Mouse (Mus musculus): ENCODE data around the gene Chd5. TPM values are rescaled to one million over a fixed set of nuclear protein-coding genes. Genes with fewer than 3 reads are reported as not detected.

The Chd5 gene
- polyA plus RNA-seq, 1 experiment from 2014 or later, result 0.03 TPM

- H3K4me3 ChIP-seq (ENCODE audit: low read length), result no peak overlapping the region
- ATAC-seq (ENCODE audit: low FRiP score, low TSS enrichment), result no peak
- no peaks in the 10 kb centered on the region for H3K36me3 ChIP-seq (ENCODE audit: control insufficient read depth, insufficient read depth, low read length)
- no peak overlapping the region for H3K27ac ChIP-seq (ENCODE audit: low read depth, low read length)
- no peak overlapping the region for H3K4me2 ChIP-seq (replicated peaks; ENCODE audit: low read depth, low read length)
- no peaks in the 10 kb centered on the region for H3K27me3 ChIP-seq (ENCODE audit: control insufficient read depth, insufficient read depth, low read length)
- WGBS, result 75% methylated on average over 6 of the region's 6 CpGs
- no peak overlapping the region for H3K9ac ChIP-seq (ENCODE audit: low read depth, low read length)
- H3K9me3 ChIP-seq (ENCODE audit: control insufficient read depth, low read length), result no peaks in the 10 kb centered on the region
- H3K4me1 ChIP-seq (ENCODE audit: control insufficient read depth, insufficient read depth, low read length), result no peaks in the 10 kb centered on the region
These were observed 66.7 kb downstream of the Chd5 start for GRCm38 (mm10) chr4:152405143-152405542.

GRCm38 (mm10) chr4:152405671-152406201 is 67.3 kb downstream of the Chd5 start:
- Histone ChIP-seq H3K27ac (ENCODE audit: low read depth, low read length) (no peak overlapping the region), H3K4me1 (ENCODE audit: control insufficient read depth, insufficient read depth, low read length) (no peaks in the 10 kb centered on the region), H3K4me3 (ENCODE audit: low read length) (no peak overlapping the region), H3K36me3 (ENCODE audit: control insufficient read depth, insufficient read depth, low read length) (no peaks in the 10 kb centered on the region), H3K4me2 (replicated peaks; ENCODE audit: low read depth, low read length) (no peak overlapping the region), H3K27me3 (ENCODE audit: control insufficient read depth, insufficient read depth, low read length) (no peaks in the 10 kb centered on the region), H3K9me3 (ENCODE audit: control insufficient read depth, low read length) (no peaks in the 10 kb centered on the region), H3K9ac (ENCODE audit: low read depth, low read length) (0 out of 2 replicates have a peak overlapping the region, but pooled peaks have one; percentile 7)
- ATAC-seq (ENCODE audit: low FRiP score, low TSS enrichment), result no peak
- 75% methylated on average over 7 of the region's 7 CpGs for WGBS

- WGBS, result 84% methylated on average over 8 of the region's 8 CpGs
- Histone ChIP-seq H3K4me1 (ENCODE audit: control insufficient read depth, insufficient read depth, low read length) (no peaks in the 10 kb centered on the region), H3K27ac (ENCODE audit: low read depth, low read length) (no peak overlapping the region), H3K4me3 (ENCODE audit: low read length) (no peak overlapping the region), H3K4me2 (replicated peaks; ENCODE audit: low read depth, low read length) (no peak overlapping the region), H3K36me3 (ENCODE audit: control insufficient read depth, insufficient read depth, low read length) (no peaks in the 10 kb centered on the region), H3K27me3 (ENCODE audit: control insufficient read depth, insufficient read depth, low read length) (no peaks in the 10 kb centered on the region), H3K9ac (ENCODE audit: low read depth, low read length) (no peak overlapping the region), H3K9me3 (ENCODE audit: control insufficient read depth, low read length) (no peaks in the 10 kb centered on the region)
- no peak for ATAC-seq (ENCODE audit: low FRiP score, low TSS enrichment)
These were observed 68.1 kb downstream of the Chd5 start for GRCm38 (mm10) chr4:152406531-152406930.

GRCm38 (mm10) chr4:152410961-152411360 is 72.5 kb downstream of the Chd5 start:
- Histone ChIP-seq H3K9ac (ENCODE audit: low read depth, low read length) (no peak overlapping the region), H3K4me3 (ENCODE audit: low read length) (no peak overlapping the region), H3K27me3 (ENCODE audit: control insufficient read depth, insufficient read depth, low read length) (no peaks in the 10 kb centered on the region), H3K36me3 (ENCODE audit: control insufficient read depth, insufficient read depth, low read length) (no peaks in the 10 kb centered on the region), H3K4me2 (replicated peaks; ENCODE audit: low read depth, low read length) (no peak overlapping the region), H3K27ac (ENCODE audit: low read depth, low read length) (no peak overlapping the region), H3K9me3 (ENCODE audit: control insufficient read depth, low read length) (no peaks in the 10 kb centered on the region), H3K4me1 (ENCODE audit: control insufficient read depth, insufficient read depth, low read length) (no peaks in the 10 kb centered on the region)
- no peak for ATAC-seq (ENCODE audit: low FRiP score, low TSS enrichment)
- 60% methylated on average over 13 of the region's 13 CpGs for WGBS

GRCm38 (mm10) chr4:152412524-152413080 is 74.2 kb downstream of the Chd5 start:
- no peak overlapping the region for H3K4me2 ChIP-seq (replicated peaks; ENCODE audit: low read depth, low read length)
- no peaks in the 10 kb centered on the region for H3K36me3 ChIP-seq (ENCODE audit: control insufficient read depth, insufficient read depth, low read length)
- no peak overlapping the region for H3K4me3 ChIP-seq (ENCODE audit: low read length)
- ATAC-seq (ENCODE audit: low FRiP score, low TSS enrichment), result no peak
- no peaks in the 10 kb centered on the region for H3K4me1 ChIP-seq (ENCODE audit: control insufficient read depth, insufficient read depth, low read length)
- H3K9me3 ChIP-seq (ENCODE audit: control insufficient read depth, low read length), result no peaks in the 10 kb centered on the region
- no peak overlapping the region for H3K27ac ChIP-seq (ENCODE audit: low read depth, low read length)
- H3K9ac ChIP-seq (ENCODE audit: low read depth, low read length), result no peak overlapping the region
- 85% methylated on average over 3 of the region's 3 CpGs for WGBS
- no peaks in the 10 kb centered on the region for H3K27me3 ChIP-seq (ENCODE audit: control insufficient read depth, insufficient read depth, low read length)

- Histone ChIP-seq H3K27ac (ENCODE audit: low read depth, low read length) (no peak overlapping the region), H3K4me2 (replicated peaks; ENCODE audit: low read depth, low read length) (peak overlapping the region; percentile 3), H3K4me1 (ENCODE audit: control insufficient read depth, insufficient read depth, low read length) (peaks cover 4% of the 10 kb centered on the region; the same call in 1 of the 2 replicates), H3K27me3 (ENCODE audit: control insufficient read depth, insufficient read depth, low read length) (no peaks in the 10 kb centered on the region), H3K9me3 (ENCODE audit: control insufficient read depth, low read length) (no peaks in the 10 kb centered on the region), H3K9ac (ENCODE audit: low read depth, low read length) (no peak overlapping the region), H3K36me3 (ENCODE audit: control insufficient read depth, insufficient read depth, low read length) (no peaks in the 10 kb centered on the region), H3K4me3 (ENCODE audit: low read length) (peak overlapping the region; percentile 8)
- WGBS, result 15% methylated on average over 28 of the region's 28 CpGs
- ATAC-seq (ENCODE audit: low FRiP score, low TSS enrichment), result peak; percentile 85
These were observed 80.0 kb downstream of the Chd5 start for GRCm38 (mm10) chr4:152418229-152419060.

GRCm38 (mm10) chr4:152423576-152423975 is 85.1 kb downstream of the Chd5 start:
- 77% methylated on average over 6 of the region's 6 CpGs for WGBS
- ATAC-seq (ENCODE audit: low FRiP score, low TSS enrichment), result no peak
- Histone ChIP-seq H3K27me3 (ENCODE audit: control insufficient read depth, insufficient read depth, low read length) (no peaks in the 10 kb centered on the region), H3K4me2 (replicated peaks; ENCODE audit: low read depth, low read length) (no peak overlapping the region), H3K27ac (ENCODE audit: low read depth, low read length) (no peak overlapping the region), H3K9me3 (ENCODE audit: control insufficient read depth, low read length) (no peaks in the 10 kb centered on the region), H3K9ac (ENCODE audit: low read depth, low read length) (no peak overlapping the region), H3K4me1 (ENCODE audit: control insufficient read depth, insufficient read depth, low read length) (0 out of 2 replicates have a peak, but pooled peaks cover 4% of the 10 kb centered on the region), H3K36me3 (ENCODE audit: control insufficient read depth, insufficient read depth, low read length) (no peaks in the 10 kb centered on the region), H3K4me3 (ENCODE audit: low read length) (no peak overlapping the region)

GRCm38 (mm10) chr4:152424341-152424740 is 85.9 kb downstream of the Chd5 start:
- Histone ChIP-seq H3K4me2 (replicated peaks; ENCODE audit: low read depth, low read length) (no peak overlapping the region), H3K27ac (ENCODE audit: low read depth, low read length) (no peak overlapping the region), H3K9me3 (ENCODE audit: control insufficient read depth, low read length) (no peaks in the 10 kb centered on the region), H3K36me3 (ENCODE audit: control insufficient read depth, insufficient read depth, low read length) (no peaks in the 10 kb centered on the region), H3K27me3 (ENCODE audit: control insufficient read depth, insufficient read depth, low read length) (no peaks in the 10 kb centered on the region), H3K9ac (ENCODE audit: low read depth, low read length) (no peak overlapping the region), H3K4me3 (ENCODE audit: low read length) (no peak overlapping the region), H3K4me1 (ENCODE audit: control insufficient read depth, insufficient read depth, low read length) (no peaks in the 10 kb centered on the region)
- WGBS, result 31% methylated on average over 4 of the region's 4 CpGs
- ATAC-seq (ENCODE audit: low FRiP score, low TSS enrichment), result no peak

- Histone ChIP-seq H3K36me3 (ENCODE audit: control insufficient read depth, insufficient read depth, low read length) (no peaks in the 10 kb centered on the region), H3K9me3 (ENCODE audit: control insufficient read depth, low read length) (no peaks in the 10 kb centered on the region), H3K9ac (ENCODE audit: low read depth, low read length) (no peak overlapping the region), H3K4me3 (ENCODE audit: low read length) (no peak overlapping the region), H3K27ac (ENCODE audit: low read depth, low read length) (no peak overlapping the region), H3K4me2 (replicated peaks; ENCODE audit: low read depth, low read length) (no peak overlapping the region), H3K4me1 (ENCODE audit: control insufficient read depth, insufficient read depth, low read length) (no peaks in the 10 kb centered on the region), H3K27me3 (ENCODE audit: control insufficient read depth, insufficient read depth, low read length) (no peaks in the 10 kb centered on the region)
- 78% methylated on average over 5 of the region's 5 CpGs for WGBS
- ATAC-seq (ENCODE audit: low FRiP score, low TSS enrichment), result no peak
These were observed 86.5 kb downstream of the Chd5 start for GRCm38 (mm10) chr4:152424922-152425321.
